Mouse (Mus musculus) neural tube, embryonic 13.5 days (tissue): ENCODE data around the gene Bcl7c. TPM values are rescaled to one million over a fixed set of nuclear protein-coding genes. Genes with fewer than 3 reads are reported as not detected.
"Not testable (repeated sequence)": the region's sequence is repeated elsewhere in the genome, so short reads cannot be mapped to it uniquely, and the experiment has no call there.

Experiments
- ATAC-seq: fragments of 200-750 bp; cut with Nextera tagmentation; 2 replicates; pipeline ENCODE4 v1.8.0; 2017; ENCODE audit warnings: low read depth, mild to moderate bottlenecking, moderate TSS enrichment, moderate library complexity
- H3K27ac ChIP-seq: fragments of 300-500 bp; sonication (generic); replicated peaks from 2 replicates; pipeline ENCODE4 v1.5.1; 2015; ENCODE audit warnings: moderate library complexity, mild to moderate bottlenecking, inconsistent platforms
- H3K27me3 ChIP-seq: fragments of 300-500 bp; sonication (generic); 2 replicates; pipeline ENCODE4 v1.6.1; 2015; ENCODE audit warnings: mild to moderate bottlenecking, inconsistent platforms
- H3K36me3 ChIP-seq: fragments of 300-500 bp; sonication (generic); 2 replicates; pipeline ENCODE4 v1.6.1; 2015; ENCODE audit warnings: mild to moderate bottlenecking, inconsistent platforms
- H3K4me1 ChIP-seq: fragments of 300-500 bp; sonication (generic); replicated peaks from 2 replicates; pipeline ENCODE4 v1.6.1; 2015; ENCODE audit warnings: inconsistent platforms
- H3K4me2 ChIP-seq: fragments of 300-500 bp; sonication (generic); 2 replicates; pipeline ENCODE4 v1.6.1; 2015; ENCODE audit warnings: inconsistent platforms, mild to moderate bottlenecking, moderate library complexity
- H3K4me3 ChIP-seq: fragments of 300-500 bp; sonication (generic); 2 replicates; pipeline ENCODE4 v1.5.1; 2015; ENCODE audit warnings: mild to moderate bottlenecking, inconsistent platforms
- H3K9ac ChIP-seq: fragments of 300-500 bp; sonication (generic); 2 replicates; pipeline ENCODE4 v1.6.1; 2015; ENCODE audit warnings: moderate library complexity, mild to moderate bottlenecking, inconsistent platforms
- H3K9me3 ChIP-seq: fragments of 300-500 bp; sonication (generic); 2 replicates; pipeline ENCODE4 v1.6.1; 2016; ENCODE audit warnings: inconsistent platforms
- WGBS: fragments of 180-500 bp; shearing (Covaris S2); methylation state at CpG from one replicate; pipeline ENCODE4 v1.1.7; 2015; 5-methylcytosine and 5-hydroxymethylcytosine counted together
- polyA plus RNA-seq: library from polyadenylated mRNA; unstranded; fragments of >200 nt; fragmentation: Nextera tagmentation; extraction: Ambion mirVana; gene quantifications from 2 replicates; pipeline ENCODE4 v1.2.1, GENCODE M21; 2015

Gene Bcl7c
- polyA plus RNA-seq, 1 experiment from 2014 or later = 41.2 TPM

DNA sequence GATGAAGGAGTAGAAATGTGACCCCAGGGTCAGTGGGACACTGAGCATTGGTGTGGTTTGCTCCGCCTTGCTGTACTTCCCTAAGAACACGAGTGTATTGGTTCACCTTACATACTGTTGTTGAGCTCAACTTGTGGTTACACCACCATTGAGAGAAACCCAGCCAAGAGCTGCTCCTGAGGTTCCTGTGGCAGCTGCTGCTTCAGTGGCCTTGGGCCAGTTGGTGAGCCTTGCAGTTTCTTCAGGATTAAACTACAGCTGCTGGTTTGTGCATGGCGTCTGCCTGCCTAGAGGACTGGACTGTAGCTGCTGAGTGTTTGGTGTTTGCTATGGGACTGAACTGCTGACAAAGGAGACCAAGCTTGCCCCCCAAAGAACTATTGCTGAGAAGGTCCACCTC, 2.7 kb upstream of the Bcl7c start:
- no peaks in the 10 kb centered on the region for H3K27me3 ChIP-seq
- H3K36me3 ChIP-seq = peaks cover 5% of the 10 kb centered on the region
- H3K4me1 ChIP-seq = peaks cover 38% of the 10 kb centered on the region
- WGBS = 78% methylated on average over 3 of the region's 3 CpGs
- no peaks in the 10 kb centered on the region for H3K9me3 ChIP-seq
- no peak overlapping the region for H3K27ac ChIP-seq
- no peak for ATAC-seq
- H3K4me2 ChIP-seq = no peak overlapping the region
- H3K4me3 ChIP-seq = no peak overlapping the region
- no peak overlapping the region for H3K9ac ChIP-seq

GRCm38 (mm10) chr7:127711031-127711430, 2.3 kb upstream of the Bcl7c start:
- H3K4me2 ChIP-seq = no peak overlapping the region
- H3K4me3 ChIP-seq = no peak overlapping the region
- H3K27me3 ChIP-seq = no peaks in the 10 kb centered on the region
- no peak overlapping the region for H3K27ac ChIP-seq
- no peak for ATAC-seq
- WGBS = 92% methylated on average over 3 of the region's 3 CpGs
- H3K9ac ChIP-seq = no peak overlapping the region
- H3K9me3 ChIP-seq = no peaks in the 10 kb centered on the region
- H3K36me3 ChIP-seq = peaks cover 9% of the 10 kb centered on the region
- peaks cover 41% of the 10 kb centered on the region for H3K4me1 ChIP-seq

DNA sequence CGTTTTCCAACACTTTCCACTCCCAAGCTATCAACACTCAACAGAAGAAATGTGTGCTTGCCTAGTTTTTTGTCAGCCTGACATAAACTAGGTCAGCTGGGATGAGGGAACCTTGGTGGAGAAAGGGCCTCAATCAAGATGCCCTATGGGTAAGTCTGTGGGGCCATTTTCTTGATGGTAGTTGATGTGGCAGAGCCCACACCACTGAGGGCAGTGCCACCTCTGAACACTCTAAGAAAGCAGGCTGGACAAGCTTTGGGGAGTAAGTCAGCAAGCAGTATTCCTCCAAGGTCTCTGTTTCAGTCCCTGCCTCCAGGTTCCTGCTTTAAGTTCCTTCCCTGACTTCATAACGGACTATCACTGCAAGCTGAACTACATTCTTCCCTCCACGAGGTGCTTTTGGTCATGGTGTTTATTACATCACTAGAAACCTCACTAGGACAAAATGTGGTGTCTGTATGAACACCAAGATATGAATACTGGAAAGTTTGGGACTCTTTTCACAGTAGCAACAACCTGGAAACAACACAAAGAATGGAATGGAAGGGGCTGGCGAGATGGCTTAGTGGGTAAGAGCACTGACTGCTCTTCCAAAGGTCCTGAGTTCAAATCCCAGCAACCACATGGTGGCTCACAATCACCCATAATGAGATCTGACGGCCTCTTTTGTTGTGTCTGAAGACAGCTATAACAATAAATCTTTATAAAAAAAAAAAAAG, 687 bp upstream of the Bcl7c start:
- Histone ChIP-seq H3K36me3 (peaks cover 23% of the 10 kb centered on the region), H3K27me3 (no peaks in the 10 kb centered on the region), H3K4me3 (peak overlapping the region; percentile 78), H3K9me3 (no peaks in the 10 kb centered on the region), H3K27ac (peak overlapping the region; percentile 96; the same call in 1 of the 2 replicates), H3K4me1 (peaks cover 41% of the 10 kb centered on the region), H3K9ac (no peak overlapping the region), H3K4me2 (peak overlapping the region; percentile 76)
- 70% methylated on average over 5 of the region's 5 CpGs for WGBS
- no peak for ATAC-seq

DNA sequence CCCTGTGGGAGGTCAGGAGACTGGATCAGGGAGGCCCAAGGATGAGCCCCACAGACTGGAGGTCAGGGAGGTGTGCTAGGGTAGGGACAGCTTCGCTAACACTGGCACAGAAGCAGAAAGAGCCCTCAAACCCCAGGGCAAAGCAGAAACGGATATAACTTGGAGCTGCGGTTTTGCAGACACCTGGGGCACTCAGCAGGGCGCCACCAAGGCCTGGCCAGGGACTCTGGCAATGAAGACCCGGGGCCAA, 851 bp downstream of the Bcl7c start:
- WGBS = 2% methylated on average over 5 of the region's 5 CpGs
- H3K4me1 ChIP-seq = peaks cover 35% of the 10 kb centered on the region
- H3K9ac ChIP-seq = peak overlapping the region; percentile 89
- peaks cover 38% of the 10 kb centered on the region for H3K36me3 ChIP-seq
- no peaks in the 10 kb centered on the region for H3K27me3 ChIP-seq
- H3K9me3 ChIP-seq = no peaks in the 10 kb centered on the region
- H3K4me2 ChIP-seq = peak overlapping the region; percentile 76
- H3K4me3 ChIP-seq = peak overlapping the region; percentile 78
- no peak; the same call in 1 of the 2 replicates for ATAC-seq
- H3K27ac ChIP-seq = peak overlapping the region; percentile 96

DNA sequence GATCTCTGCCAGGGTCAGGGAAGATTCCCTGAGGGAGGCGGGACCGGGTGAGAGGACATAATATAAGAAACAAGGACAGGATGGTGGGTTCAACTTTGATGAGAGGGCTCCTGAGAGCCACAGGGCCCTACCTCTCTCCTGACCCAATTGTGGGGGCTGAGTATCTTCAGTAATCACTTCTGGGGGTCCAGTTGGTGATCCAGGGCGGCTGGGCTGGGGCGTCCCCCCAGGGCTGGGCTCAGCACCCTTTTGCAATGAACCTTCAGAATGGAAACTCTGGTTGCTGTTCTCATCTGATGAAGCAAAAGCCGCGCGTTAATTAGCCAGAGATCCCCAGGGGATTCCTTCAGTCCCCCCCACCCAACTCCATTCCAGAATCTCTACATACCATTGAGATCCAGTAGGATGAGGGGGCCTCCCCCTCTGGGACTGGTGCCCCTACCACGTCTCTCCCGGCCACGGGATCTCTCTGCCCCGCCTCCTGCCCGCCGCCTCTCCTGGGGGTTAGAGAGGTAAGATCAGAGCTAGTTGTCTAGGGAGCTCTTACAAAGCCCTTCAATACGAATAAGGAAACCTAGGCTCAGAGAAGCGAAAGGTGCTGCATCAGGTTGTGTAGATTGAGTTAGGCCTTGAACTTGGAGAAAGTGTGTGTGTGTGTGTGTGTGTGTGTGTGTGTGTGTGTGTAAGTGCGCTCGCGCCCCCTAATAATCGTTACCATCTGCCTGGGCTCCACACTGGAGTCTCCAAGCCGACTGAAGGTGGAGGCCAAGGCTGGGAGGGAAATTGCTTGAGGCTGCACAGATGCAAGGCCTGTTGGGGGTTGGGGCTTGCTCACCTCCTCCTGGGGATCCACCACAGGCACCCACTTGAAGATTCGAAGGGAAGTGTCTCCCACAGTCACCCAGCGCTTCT, 1.4 kb downstream of the Bcl7c start:
- peaks cover 40% of the 10 kb centered on the region for H3K36me3 ChIP-seq
- H3K27ac ChIP-seq = peak overlapping the region; percentile 96
- H3K9ac ChIP-seq = peak overlapping the region; percentile 89
- H3K9me3 ChIP-seq = no peaks in the 10 kb centered on the region
- peak overlapping the region; percentile 76 for H3K4me2 ChIP-seq
- H3K27me3 ChIP-seq = no peaks in the 10 kb centered on the region
- peak; percentile 3; the same call in 1 of the 2 replicates for ATAC-seq
- H3K4me3 ChIP-seq = peak overlapping the region; percentile 78
- H3K4me1 ChIP-seq = peaks cover 29% of the 10 kb centered on the region
- WGBS = 26% methylated on average over 22 of the region's 22 CpGs

DNA sequence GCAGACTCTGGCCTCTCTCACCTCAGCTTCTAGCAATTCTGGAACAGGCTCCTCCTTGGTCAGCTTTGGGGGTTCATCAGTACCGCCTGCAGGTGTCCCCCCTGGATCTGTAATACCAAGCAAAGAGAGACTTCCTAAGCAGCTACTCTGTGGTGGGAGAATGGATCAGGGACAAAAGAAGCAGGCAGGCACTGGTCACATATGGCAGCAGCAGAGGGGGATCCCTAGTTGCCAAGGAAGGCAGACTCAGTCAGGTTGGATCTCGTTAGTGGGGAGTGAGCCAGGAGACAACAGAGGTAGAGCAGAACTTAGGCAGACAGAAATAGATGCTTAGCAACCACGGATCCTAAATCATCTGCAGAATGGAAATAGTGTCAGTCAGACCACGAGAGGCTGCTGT, 3.0 kb downstream of the Bcl7c start:
- Histone ChIP-seq H3K4me2 (no peak overlapping the region), H3K27ac (no peak overlapping the region), H3K27me3 (no peaks in the 10 kb centered on the region), H3K36me3 (peaks cover 45% of the 10 kb centered on the region), H3K9me3 (no peaks in the 10 kb centered on the region), H3K4me1 (peaks cover 27% of the 10 kb centered on the region), H3K9ac (no peak overlapping the region), H3K4me3 (no peak overlapping the region)
- no peak for ATAC-seq
- WGBS = 73% methylated on average over 4 of the region's 4 CpGs

DNA sequence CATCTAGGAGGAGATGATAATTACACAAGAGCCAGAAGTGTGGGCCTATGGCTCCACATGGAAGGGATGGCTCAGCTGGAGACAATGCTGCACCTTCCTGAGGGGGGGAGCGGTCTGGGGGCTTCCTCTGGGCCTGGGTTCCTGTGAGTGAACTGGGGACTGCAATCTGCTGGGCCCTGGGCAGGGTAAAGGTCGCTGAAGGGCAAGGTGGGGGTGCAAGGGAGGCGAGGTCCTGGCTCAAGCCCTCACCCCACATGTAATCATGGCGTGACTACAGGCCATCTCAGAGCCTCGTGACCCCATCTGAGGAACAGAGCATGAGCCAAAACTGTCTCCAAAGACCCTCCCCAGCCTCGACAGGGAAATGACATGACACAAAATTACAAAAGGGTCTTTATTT, 4.1 kb downstream of the Bcl7c start:
- ATAC-seq = no peak
- Histone ChIP-seq H3K4me3 (no peak overlapping the region), H3K9ac (no peak overlapping the region), H3K36me3 (peaks cover 54% of the 10 kb centered on the region), H3K27me3 (no peaks in the 10 kb centered on the region), H3K27ac (no peak overlapping the region), H3K9me3 (no peaks in the 10 kb centered on the region), H3K4me2 (no peak overlapping the region), H3K4me1 (peaks cover 27% of the 10 kb centered on the region)
- 72% methylated on average over 6 of the region's 6 CpGs for WGBS

GRCm38 (mm10) chr7:127703561-127704178, 5.1 kb downstream of the Bcl7c start:
- WGBS = 94% methylated on average over 8 of the region's 8 CpGs
- peaks cover 60% of the 10 kb centered on the region for H3K36me3 ChIP-seq

DNA sequence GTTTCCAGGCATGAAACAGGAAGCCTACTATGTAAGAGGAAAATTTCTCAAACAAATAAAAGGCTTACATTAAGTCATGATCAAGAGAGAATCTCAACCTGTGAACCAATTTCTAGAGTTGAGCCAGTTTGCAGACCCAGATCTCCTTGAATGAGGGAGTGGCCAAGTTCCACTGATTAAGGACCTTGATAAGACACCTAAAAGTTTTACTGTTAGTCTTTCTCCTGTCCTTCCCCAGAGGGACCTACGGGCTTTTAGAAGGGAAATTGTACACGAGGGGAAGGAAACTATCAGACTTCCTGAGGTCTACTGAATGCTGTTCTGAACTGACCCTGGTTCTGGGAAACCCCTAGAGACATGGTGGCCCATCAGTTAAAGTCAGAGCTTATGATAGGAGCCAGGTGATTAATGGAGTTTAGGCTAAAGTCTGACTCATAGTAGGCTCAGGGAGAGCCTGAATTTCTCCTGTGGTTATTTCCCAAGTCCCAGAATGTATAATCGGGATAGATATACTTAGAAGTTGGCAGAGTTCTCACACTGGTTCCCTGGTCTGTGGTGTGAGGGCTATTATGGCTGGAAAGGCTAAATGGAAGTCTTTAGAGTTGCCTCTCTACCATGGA, 7.9 kb downstream of the Bcl7c start:
- H3K4me2 ChIP-seq = no peak overlapping the region
- no peak overlapping the region for H3K27ac ChIP-seq
- H3K9ac ChIP-seq = no peak overlapping the region
- no peaks in the 10 kb centered on the region for H3K4me1 ChIP-seq
- H3K4me3 ChIP-seq = no peak overlapping the region
- H3K36me3 ChIP-seq = peaks cover 57% of the 10 kb centered on the region
- H3K9me3 ChIP-seq = no peaks in the 10 kb centered on the region
- 88% methylated on average over 3 of the region's 3 CpGs for WGBS
- no peaks in the 10 kb centered on the region for H3K27me3 ChIP-seq
- ATAC-seq = no peak

More at GRCm38 (mm10) chr7:127703561-127704178, 5.1 kb downstream of the Bcl7c start:
- Histone ChIP-seq H3K4me2 (no peak overlapping the region), H3K4me1 (peaks cover 20% of the 10 kb centered on the region), H3K4me3 (no peak overlapping the region), H3K27me3 (no peaks in the 10 kb centered on the region), H3K9ac (no peak overlapping the region), H3K9me3 (no peaks in the 10 kb centered on the region), H3K27ac (no peak overlapping the region)
- no peak for ATAC-seq

- H3K36me3 ChIP-seq = peaks cover 48% of the 10 kb centered on the region
These were observed 9.7 kb downstream of the Bcl7c start for GRCm38 (mm10) chr7:127698986-127699385.

DNA sequence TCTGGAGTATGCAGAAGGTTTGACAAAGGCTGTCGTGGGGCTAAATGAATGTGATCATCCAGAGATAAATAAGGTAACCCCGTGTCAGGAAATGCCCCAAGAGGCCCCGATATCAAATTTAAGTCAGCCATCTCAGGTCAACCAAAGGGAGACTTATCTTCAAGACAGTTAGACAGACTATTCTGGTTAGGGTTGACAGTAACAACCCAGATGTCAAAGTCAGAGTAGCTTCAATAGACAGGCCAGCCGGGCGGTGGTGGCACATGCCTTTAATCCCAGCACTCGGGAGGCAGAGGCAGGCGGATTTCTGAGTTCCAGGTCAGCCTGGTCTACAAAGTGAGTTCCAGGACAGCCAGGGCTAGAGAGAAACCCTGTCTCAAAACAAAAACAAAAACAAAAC, 15.0 kb downstream of the Bcl7c start:
- Histone ChIP-seq H3K36me3 (peaks cover 16% of the 10 kb centered on the region), H3K4me1 (peaks cover 10% of the 10 kb centered on the region; the same call in 1 of the 2 replicates)
- H3K4me3 ChIP-seq, H3K27me3 ChIP-seq, H3K9ac ChIP-seq, H3K27ac ChIP-seq, H3K4me2 ChIP-seq, ATAC-seq, H3K9me3 ChIP-seq: not testable (repeated sequence)
- WGBS = 91% methylated on average over 7 of the region's 7 CpGs

More at GRCm38 (mm10) chr7:127698986-127699385, 9.7 kb downstream of the Bcl7c start:
- no peak overlapping the region for H3K9ac ChIP-seq
- no peak overlapping the region for H3K27ac ChIP-seq
- 79% methylated on average over 6 of the region's 6 CpGs for WGBS
- H3K4me1 ChIP-seq = no peaks in the 10 kb centered on the region
- no peak overlapping the region for H3K4me3 ChIP-seq
- no peaks in the 10 kb centered on the region for H3K9me3 ChIP-seq
- no peak for ATAC-seq
- no peaks in the 10 kb centered on the region for H3K27me3 ChIP-seq
- no peak overlapping the region for H3K4me2 ChIP-seq

DNA sequence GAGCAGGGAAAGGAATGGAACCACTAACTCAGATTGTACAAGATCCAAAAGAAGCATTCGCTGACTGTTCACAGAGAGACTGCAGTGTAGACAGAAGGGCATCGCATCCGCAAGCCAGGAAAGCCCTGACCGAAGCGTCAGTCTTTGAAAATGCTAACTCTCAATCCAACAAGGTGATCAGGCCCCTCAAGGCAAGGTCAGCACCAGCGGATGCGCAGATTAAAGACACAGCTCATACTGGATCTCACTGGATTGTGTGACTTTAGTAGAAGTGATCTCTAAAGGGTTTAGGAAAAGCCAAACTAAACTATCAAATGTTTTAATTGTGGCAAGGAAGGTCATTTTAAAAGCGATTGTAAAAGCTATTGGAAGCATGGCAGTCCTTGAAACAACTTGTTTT, 15.4 kb downstream of the Bcl7c start:
- H3K27ac ChIP-seq = no peak overlapping the region
- no peak overlapping the region for H3K9ac ChIP-seq
- H3K9me3 ChIP-seq = no peaks in the 10 kb centered on the region
- no peak for ATAC-seq
- peaks cover 10% of the 10 kb centered on the region; the same call in 1 of the 2 replicates for H3K4me1 ChIP-seq
- peaks cover 15% of the 10 kb centered on the region for H3K36me3 ChIP-seq
- H3K4me2 ChIP-seq = no peak overlapping the region
- no peak overlapping the region for H3K4me3 ChIP-seq
- WGBS = 92% methylated on average over 8 of the region's 8 CpGs
- H3K27me3 ChIP-seq = no peaks in the 10 kb centered on the region
